25 mouse cellular contexts compared by ENCODE assay signal in genomic region chr13:43009596-43009995, GRCm38 (mm10).
DNase-seq lines count a peak whose midpoint lies in the region; ATAC-seq and TF ChIP-seq lines count a peak whose summit lies in the region.
"Had no signal": no experiment of that assay in that cellular context is flagged by ENCODE, and none has a peak within 500 bp of the region (broad histone marks: within the 10 kb centered on the region; RNA-seq: fewer than 3 reads in every experiment).

No protein-coding gene starts in this region.

- WGBS in heart, adult 2 months = 37% methylated on average over 3 of the region's 3 CpGs
- WGBS in midbrain, embryonic 11.5 days = 89% methylated on average over 3 of the region's 3 CpGs
- 95% methylated on average over 3 of the region's 3 CpGs for WGBS in midbrain, postnatal 0 days

- DNase-seq in heart, adult 2 months = no peak
- DNase-seq in heart, postnatal 25 days (ENCODE audit: low spot score) = no peak
- DNase-seq in layer of hippocampus, adult 2 months (ENCODE audit: low spot score in 2 of 2) = no peak
- no peak for DNase-seq in layer of hippocampus, postnatal 14 days (ENCODE audit: low spot score in 2 of 2)
- DNase-seq in midbrain, embryonic 11.5 days (ENCODE audit: low spot score, missing footprints) = peak; percentile 70
- DNase-seq in midbrain, postnatal 0 days (ENCODE audit: low spot score) = no peak
- DNase-seq: adrenal gland, adult 2 months; adrenal gland, postnatal 14 days; cerebellum, adult 11 months; cerebellum, adult 2 months; cerebellum, adult 9-11 months; cerebellum, postnatal 25 days; embryo, embryonic 11 days; gastrocnemius, postnatal 25 days; heart, postnatal 4 days had no signal

- no peaks in the 10 kb centered on the region for H3K9me3 ChIP-seq in midbrain, embryonic 11.5 days (ENCODE audit: control insufficient read depth, low read length)
- no peaks in the 10 kb centered on the region for H3K9me3 ChIP-seq in midbrain, postnatal 0 days (ENCODE audit: low read length)
- H3K9me3 ChIP-seq: embryonic facial prominence, embryonic 10.5 days; embryonic facial prominence, embryonic 13.5 days; forebrain, embryonic 12.5 days; forebrain, embryonic 15.5 days had no signal

- TF ChIP-seq CTCF in heart, adult 2 months (IDR thresholded peaks at IDR 0.05) = no peak
- no peak for TF ChIP-seq CTCF in layer of hippocampus, adult 2 months (conservative IDR thresholded peaks at IDR 0.05)
- TF ChIP-seq CTCF in midbrain, postnatal 0 days (IDR thresholded peaks at IDR 0.05) = no peak

- peaks cover 5% of the 10 kb centered on the region for H3K4me1 ChIP-seq in heart, adult 2 months (ENCODE audit: control insufficient read depth, insufficient read depth, low read length)
- no peaks in the 10 kb centered on the region; the same call in 1 of the 2 replicates for H3K4me1 ChIP-seq in midbrain, embryonic 11.5 days (ENCODE audit: control insufficient read depth, insufficient read depth, low read length)
- H3K4me1 ChIP-seq in midbrain, postnatal 0 days (ENCODE audit: insufficient read depth, low read length) = peaks cover 4% of the 10 kb centered on the region; the same call in 1 of the 2 replicates

- H3K4me3 ChIP-seq in heart, adult 2 months = no peak overlapping the region
- no peak overlapping the region for H3K4me3 ChIP-seq in layer of hippocampus, adult 2 months
- no peak overlapping the region for H3K4me3 ChIP-seq in midbrain, embryonic 11.5 days (ENCODE audit: low read depth, low read length)
- no peak overlapping the region for H3K4me3 ChIP-seq in midbrain, postnatal 0 days (ENCODE audit: low read depth, low read length)
- H3K4me3 ChIP-seq: embryonic facial prominence, embryonic 10.5 days; embryonic facial prominence, embryonic 13.5 days; erythroblast, embryonic 14.5 days; forebrain, embryonic 12.5 days; forebrain, embryonic 15.5 days had no signal

- H3K27ac ChIP-seq in heart, adult 2 months = peak overlapping the region; percentile 42
- peak overlapping the region; percentile 83 for H3K27ac ChIP-seq in layer of hippocampus, adult 2 months
- no peak overlapping the region for H3K27ac ChIP-seq in midbrain, embryonic 11.5 days (ENCODE audit: low read depth, low read length)
- no peak overlapping the region for H3K27ac ChIP-seq in midbrain, postnatal 0 days (ENCODE audit: low read depth, low read length)
- H3K27ac ChIP-seq: embryonic facial prominence, embryonic 10.5 days; embryonic facial prominence, embryonic 13.5 days; forebrain, embryonic 12.5 days; forebrain, embryonic 15.5 days; hindbrain, embryonic 14.5 days; hindbrain, postnatal 0 days had no signal

- ATAC-seq in midbrain, embryonic 11.5 days (ENCODE audit: low FRiP score) = no peak
- ATAC-seq in midbrain, postnatal 0 days (ENCODE audit: low FRiP score) = no peak
- ATAC-seq: CD4-positive, CD25-positive, alpha-beta regulatory T cell, adult 4 months; forebrain, embryonic 15.5 days; hindbrain, postnatal 0 days; inflammation-experienced regulatory T-cells, adult 6 months; intestine, embryonic 16.5 days had no signal

- peaks cover 7% of the 10 kb centered on the region for H3K36me3 ChIP-seq in heart, adult 2 months (ENCODE audit: control insufficient read depth, insufficient read depth, low read length)
- H3K36me3 ChIP-seq in midbrain, embryonic 11.5 days (ENCODE audit: control insufficient read depth, insufficient read depth, low read length) = no peaks in the 10 kb centered on the region
- no peaks in the 10 kb centered on the region for H3K36me3 ChIP-seq in midbrain, postnatal 0 days (ENCODE audit: insufficient read depth, low read length)
- H3K36me3 ChIP-seq: embryonic facial prominence, embryonic 10.5 days; embryonic facial prominence, embryonic 13.5 days; forebrain, embryonic 12.5 days; forebrain, embryonic 15.5 days had no signal

- no peak for TF ChIP-seq POLR2A in heart, adult 2 months (IDR thresholded peaks at IDR 0.05; ENCODE audit: insufficient read depth, low read depth, low read length)

- intact Hi-C loops in heart, adult 2 months (cut with DNase I) = loop anchor here (10.0 kb wide), 1 partner anchor 95 kb away; no protein-coding TSS in a partner anchor
- intact Hi-C loops in heart, postnatal 25 days (cut with DNase I) = no loop called here

- H3K9ac ChIP-seq in heart, adult 2 months (ENCODE audit: low read depth, low read length) = no peak overlapping the region
- H3K9ac ChIP-seq in midbrain, embryonic 11.5 days (ENCODE audit: low read length) = no peak overlapping the region
- H3K9ac ChIP-seq in midbrain, postnatal 0 days (replicated peaks; ENCODE audit: low read length, poor library complexity, severe bottlenecking) = no peak overlapping the region
- H3K9ac ChIP-seq: embryonic facial prominence, embryonic 13.5 days; forebrain, embryonic 12.5 days; forebrain, embryonic 15.5 days; hindbrain, embryonic 14.5 days had no signal

- H3K4me2 ChIP-seq in midbrain, embryonic 11.5 days = no peak overlapping the region
- H3K4me2 ChIP-seq in midbrain, postnatal 0 days (ENCODE audit: low read depth, low read length, poor library complexity, severe bottlenecking) = no peak overlapping the region
- H3K4me2 ChIP-seq: embryonic facial prominence, embryonic 13.5 days; forebrain, embryonic 12.5 days; forebrain, embryonic 15.5 days; hindbrain, embryonic 14.5 days had no signal

- TF ChIP-seq EP300 in heart, adult 2 months (IDR thresholded peaks at IDR 0.05; ENCODE audit: insufficient read depth, low read depth, low read length) = no peak

- no peaks in the 10 kb centered on the region for H3K79me2 ChIP-seq in heart, adult 2 months (replicated peaks; ENCODE audit: control insufficient read depth, insufficient read depth, low read length)

- no peaks in the 10 kb centered on the region for H3K27me3 ChIP-seq in heart, adult 2 months (ENCODE audit: control insufficient read depth, insufficient read depth, low read length)
- H3K27me3 ChIP-seq in midbrain, embryonic 11.5 days (ENCODE audit: control insufficient read depth, insufficient read depth, low read length) = no peaks in the 10 kb centered on the region
- no peaks in the 10 kb centered on the region for H3K27me3 ChIP-seq in midbrain, postnatal 0 days (ENCODE audit: insufficient read depth, low read length)
- H3K27me3 ChIP-seq: embryonic facial prominence, embryonic 13.5 days; forebrain, embryonic 12.5 days; forebrain, embryonic 15.5 days had no signal

Comparison
In these comparisons a context has a peak if more than half of its experiments do, and no peak if none do; other contexts are left out.
1. H3K27ac ChIP-seq: peak in heart, adult 2 months (single experiment) and layer of hippocampus, adult 2 months (single experiment); none in midbrain, embryonic 11.5 days (single experiment) and midbrain, postnatal 0 days (single experiment).